Mouse (Mus musculus) stomach, embryonic 14.5 days (tissue): ENCODE data around the gene Pxk. TPM values are rescaled to one million over a fixed set of nuclear protein-coding genes. Genes with fewer than 3 reads are reported as not detected.

Source experiments
- ATAC-seq: fragments of 200-750 bp; cut with Nextera tagmentation; 2 replicates; pipeline ENCODE4 v1.8.0; 2017; ENCODE audit warnings: low read depth, moderate TSS enrichment; ENCODE audit not compliant: insufficient number of reproducible peaks, insufficient read depth, low FRiP score
- H3K27ac ChIP-seq: fragments of 300-500 bp; sonication (generic); 2 replicates; pipeline ENCODE4 v1.5.1; 2014; ENCODE audit warnings: mild to moderate bottlenecking, low read length, moderate library complexity, mixed read lengths
- H3K27me3 ChIP-seq: fragments of 300-500 bp; sonication (generic); 2 replicates; pipeline ENCODE4 v1.6.1; 2014; ENCODE audit warnings: low read length, control low read depth, mixed read lengths; ENCODE audit not compliant: control insufficient read depth, insufficient read depth
- H3K36me3 ChIP-seq: fragments of 300-500 bp; sonication (generic); 2 replicates; pipeline ENCODE4 v1.6.1; 2014; ENCODE audit warnings: mild to moderate bottlenecking, control low read depth, low read length, moderate library complexity, mixed read lengths; ENCODE audit not compliant: control insufficient read depth, insufficient read depth
- H3K4me1 ChIP-seq: fragments of 300-500 bp; sonication (generic); 2 replicates; pipeline ENCODE4 v1.6.1; 2014; ENCODE audit warnings: low read length, control low read depth, mixed read lengths; ENCODE audit not compliant: control insufficient read depth, insufficient read depth
- H3K4me2 ChIP-seq: fragments of 300-500 bp; sonication (generic); replicated peaks from 2 replicates; pipeline ENCODE4 v1.6.1; 2014; ENCODE audit warnings: low read depth, low read length, control low read depth
- H3K4me3 ChIP-seq: fragments of 300-500 bp; sonication (generic); 2 replicates; pipeline ENCODE4 v1.5.1; 2014; ENCODE audit warnings: low read depth, low read length, control low read depth
- H3K9ac ChIP-seq: fragments of 300-500 bp; sonication (generic); replicated peaks from 2 replicates; pipeline ENCODE4 v1.6.1; 2014; ENCODE audit warnings: low read depth, mild to moderate bottlenecking, control low read depth, low read length, moderate library complexity, mixed read lengths
- H3K9me3 ChIP-seq: fragments of 300-500 bp; sonication (generic); 2 replicates; pipeline ENCODE4 v1.6.1; 2016; ENCODE audit warnings: low read depth, low read length, control low read depth; ENCODE audit not compliant: control insufficient read depth
- WGBS: fragments of 180-500 bp; shearing (Covaris S2); extraction: QIAGEN DNeasy Blood & Tissue Kit; methylation state at CpG from one replicate; pipeline ENCODE4 v1.1.7; 2014; 5-methylcytosine and 5-hydroxymethylcytosine counted together
- polyA plus RNA-seq: library from polyadenylated mRNA; unstranded; fragments of >200 nt; fragmentation: Nextera tagmentation; extraction: Ambion mirVana; gene quantifications from 2 replicates; pipeline ENCODE4 v1.2.1, GENCODE M21; 2014

The Pxk gene
- polyA plus RNA-seq, 1 experiment from 2014 or later: 47.2 TPM

DNA sequence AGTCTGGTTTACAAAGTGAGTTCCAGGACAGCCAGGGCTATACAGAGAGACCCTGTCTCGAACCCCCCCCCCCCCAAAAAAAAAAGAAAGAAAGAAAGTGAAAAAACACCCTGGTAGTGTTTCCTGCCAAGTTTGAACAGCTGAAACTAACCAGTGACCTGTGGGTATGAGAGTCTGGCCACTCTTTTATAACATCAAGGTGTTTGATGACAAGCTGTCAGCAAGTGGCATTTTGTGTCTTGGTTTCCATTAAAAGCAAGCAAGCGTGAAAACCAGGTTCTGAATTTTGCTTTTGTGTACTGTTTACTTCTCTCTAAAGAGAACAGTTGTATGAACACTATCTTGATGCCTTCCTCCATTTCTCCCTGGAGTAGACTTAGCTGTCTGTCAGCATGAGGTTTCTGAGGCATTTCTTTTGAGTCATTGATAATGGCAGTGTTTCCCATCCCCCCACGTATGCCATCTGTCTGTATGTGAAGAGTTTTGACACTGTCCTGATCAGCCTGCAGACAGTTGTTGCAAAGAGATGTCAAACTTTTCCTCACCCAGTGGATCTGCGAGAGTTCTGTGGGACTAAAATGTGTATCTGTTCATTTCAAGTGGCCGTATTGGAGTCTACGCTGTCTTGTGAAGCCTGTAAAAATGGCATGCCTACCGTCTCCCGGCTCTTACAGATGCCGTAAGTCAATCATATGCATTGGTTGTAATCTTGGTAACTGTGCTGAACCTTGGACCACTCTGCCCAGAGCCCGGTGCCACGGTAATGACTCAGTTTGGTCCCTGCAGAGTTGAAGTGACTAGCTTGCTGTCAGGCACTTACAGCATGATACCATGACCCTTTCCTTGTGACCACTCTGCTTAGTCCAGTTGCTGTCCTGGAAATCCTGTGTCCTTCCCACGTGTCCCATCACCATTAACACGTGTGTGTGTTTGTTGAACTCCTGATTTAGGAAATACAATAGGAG is 47.9 kb downstream of the Pxk start:
- Histone ChIP-seq H3K4me2 (no peak overlapping the region), H3K4me3 (no peak overlapping the region), H3K36me3 (peaks cover 18% of the 10 kb centered on the region), H3K27me3 (no peaks in the 10 kb centered on the region), H3K27ac (no peak overlapping the region), H3K9ac (no peak overlapping the region), H3K4me1 (no peaks in the 10 kb centered on the region), H3K9me3 (no peaks in the 10 kb centered on the region)
- WGBS: 89% methylated on average over 13 of the region's 13 CpGs
- ATAC-seq: no peak

DNA sequence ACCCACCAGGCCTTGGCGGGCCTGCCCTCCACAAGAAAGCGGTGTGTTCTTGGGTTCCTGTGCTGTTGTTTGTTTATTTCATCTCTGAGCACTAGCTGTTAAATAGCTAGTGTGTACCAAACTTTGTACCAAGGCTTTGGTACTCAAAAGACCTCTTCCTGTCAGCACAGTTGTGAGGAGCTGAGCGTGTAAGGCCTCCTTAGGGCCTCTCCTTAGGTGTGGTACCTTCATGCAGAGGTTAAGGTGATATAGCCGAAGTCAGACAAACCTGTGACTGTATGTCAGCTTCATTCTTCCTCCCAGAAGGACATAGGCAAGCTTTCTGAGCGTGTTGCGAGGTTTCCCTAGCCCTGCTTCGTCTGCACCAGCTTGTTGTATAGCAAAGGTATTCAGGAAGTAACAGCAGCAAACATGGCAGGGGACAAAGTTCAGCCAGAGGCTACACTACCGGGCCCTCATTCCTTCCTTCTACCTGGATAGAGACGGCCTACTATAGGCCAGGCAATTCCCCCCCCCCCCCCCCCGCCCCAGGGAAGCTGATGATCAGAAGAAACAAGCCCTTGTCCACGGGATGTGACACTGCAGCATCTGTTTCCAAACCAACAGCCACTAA is 48.7 kb downstream of the Pxk start:
- 0 out of 2 replicates have a peak, but pooled peaks have one; percentile 69 for ATAC-seq
- H3K4me2 ChIP-seq: no peak overlapping the region
- H3K4me3 ChIP-seq: no peak overlapping the region
- H3K9ac ChIP-seq: no peak overlapping the region
- H3K27me3 ChIP-seq: no peaks in the 10 kb centered on the region
- H3K9me3 ChIP-seq: no peaks in the 10 kb centered on the region
- WGBS: 79% methylated on average over 10 of the region's 11 CpGs
- no peaks in the 10 kb centered on the region for H3K4me1 ChIP-seq
- peaks cover 19% of the 10 kb centered on the region for H3K36me3 ChIP-seq
- H3K27ac ChIP-seq: no peak overlapping the region

DNA sequence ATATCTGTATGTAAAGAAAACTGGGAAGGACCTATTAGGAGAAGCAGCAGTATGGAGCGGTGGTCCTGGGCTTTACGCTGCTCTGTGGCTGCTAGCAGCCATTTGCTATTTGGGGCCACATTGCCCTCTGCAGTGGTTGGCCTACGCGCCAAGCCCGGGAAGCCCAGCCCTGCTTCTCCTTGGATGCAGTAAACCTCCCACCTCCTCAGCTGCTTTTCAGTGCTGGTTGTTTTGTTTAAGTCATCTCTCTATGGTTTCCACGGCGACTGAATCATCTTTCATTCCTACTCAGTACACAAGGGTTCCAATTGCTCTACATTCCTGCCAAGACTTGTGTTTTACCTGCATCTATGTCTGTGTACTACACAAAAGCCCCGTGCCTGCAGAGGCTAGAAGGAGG is 50.8 kb downstream of the Pxk start:
- Histone ChIP-seq H3K9me3 (no peaks in the 10 kb centered on the region), H3K4me2 (no peak overlapping the region), H3K4me3 (no peak overlapping the region), H3K36me3 (peaks cover 22% of the 10 kb centered on the region), H3K27ac (no peak overlapping the region), H3K27me3 (no peaks in the 10 kb centered on the region), H3K4me1 (no peaks in the 10 kb centered on the region), H3K9ac (no peak overlapping the region)
- 80% methylated on average over 8 of the region's 8 CpGs for WGBS
- no peak for ATAC-seq

DNA sequence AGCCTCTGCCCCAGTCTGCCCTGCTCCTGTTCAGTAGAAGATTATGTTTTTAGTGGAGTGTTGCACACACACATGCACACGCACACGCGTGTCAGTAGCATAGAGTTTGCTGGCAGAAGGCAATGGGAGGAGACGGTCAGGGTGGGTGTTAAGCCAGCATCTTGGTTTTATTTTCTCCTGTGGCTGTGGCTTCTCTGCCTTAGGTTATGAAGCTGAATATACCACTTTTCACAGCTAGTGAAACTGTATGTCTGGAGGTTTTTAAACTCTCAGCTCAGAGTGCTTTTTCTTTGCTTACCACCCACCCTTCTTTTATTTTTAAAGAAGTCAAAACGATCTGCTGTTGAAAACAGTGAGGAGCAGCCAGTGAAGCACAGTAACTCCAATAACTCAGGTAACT is 53.7 kb downstream of the Pxk start:
- Histone ChIP-seq H3K9ac (no peak overlapping the region), H3K27me3 (no peaks in the 10 kb centered on the region), H3K4me2 (no peak overlapping the region), H3K27ac (no peak overlapping the region), H3K4me1 (no peaks in the 10 kb centered on the region), H3K9me3 (no peaks in the 10 kb centered on the region), H3K36me3 (peaks cover 14% of the 10 kb centered on the region), H3K4me3 (no peak overlapping the region)
- ATAC-seq: no peak
- WGBS: 94% methylated on average over 5 of the region's 5 CpGs

DNA sequence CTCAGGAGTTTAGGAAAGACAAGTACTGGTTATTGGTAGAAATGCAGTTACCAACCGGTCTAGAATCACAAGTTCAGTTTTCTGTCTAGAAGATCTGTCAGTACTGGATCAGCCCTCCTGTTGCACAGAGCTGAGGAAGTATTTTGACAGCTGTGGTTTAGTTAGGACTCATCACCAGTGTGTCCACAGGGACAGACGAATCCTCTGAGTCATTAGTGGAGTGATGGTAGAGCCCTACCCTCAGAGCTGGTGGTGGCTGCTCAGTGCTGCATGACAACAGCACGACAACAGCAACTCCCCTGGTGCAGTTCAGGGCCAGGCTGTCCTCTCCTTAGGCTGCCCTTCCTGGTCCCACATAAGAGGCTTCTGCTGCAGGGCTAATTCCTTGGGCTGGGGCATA is 56.1 kb downstream of the Pxk start:
- H3K4me1 ChIP-seq: no peaks in the 10 kb centered on the region
- no peaks in the 10 kb centered on the region for H3K9me3 ChIP-seq
- H3K9ac ChIP-seq: no peak overlapping the region
- no peaks in the 10 kb centered on the region for H3K27me3 ChIP-seq
- no peak for ATAC-seq
- H3K27ac ChIP-seq: no peak overlapping the region
- 86% methylated on average over 3 of the region's 3 CpGs for WGBS
- no peak overlapping the region for H3K4me3 ChIP-seq
- no peak overlapping the region for H3K4me2 ChIP-seq
- H3K36me3 ChIP-seq: peaks cover 14% of the 10 kb centered on the region

DNA sequence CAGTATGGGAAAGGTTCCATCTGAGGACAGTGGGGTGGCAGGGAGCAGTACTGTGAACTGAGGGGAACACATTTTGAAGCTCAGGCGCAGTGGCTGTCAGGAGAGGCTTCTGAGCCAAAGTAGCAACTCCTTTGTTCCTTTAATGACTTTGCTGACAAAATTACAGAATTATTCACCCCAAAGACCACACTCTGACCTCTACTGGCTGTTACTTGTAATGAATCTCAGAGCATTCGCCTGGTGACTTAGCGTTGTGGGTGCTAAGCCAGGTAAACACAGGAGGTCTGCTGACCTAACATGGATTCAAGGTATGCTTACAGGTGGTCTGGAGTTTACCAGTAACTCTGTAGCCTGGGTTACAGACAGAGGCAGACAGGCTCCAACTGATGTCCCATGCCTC is 58.9 kb downstream of the Pxk start:
- H3K27me3 ChIP-seq: no peaks in the 10 kb centered on the region
- no peaks in the 10 kb centered on the region for H3K4me1 ChIP-seq
- H3K4me3 ChIP-seq: no peak overlapping the region
- H3K9me3 ChIP-seq: no peaks in the 10 kb centered on the region
- ATAC-seq: no peak
- H3K9ac ChIP-seq: no peak overlapping the region
- H3K4me2 ChIP-seq: no peak overlapping the region
- H3K36me3 ChIP-seq: peaks cover 6% of the 10 kb centered on the region
- H3K27ac ChIP-seq: no peak overlapping the region
- WGBS: 32% methylated on average over 3 of the region's 3 CpGs

DNA sequence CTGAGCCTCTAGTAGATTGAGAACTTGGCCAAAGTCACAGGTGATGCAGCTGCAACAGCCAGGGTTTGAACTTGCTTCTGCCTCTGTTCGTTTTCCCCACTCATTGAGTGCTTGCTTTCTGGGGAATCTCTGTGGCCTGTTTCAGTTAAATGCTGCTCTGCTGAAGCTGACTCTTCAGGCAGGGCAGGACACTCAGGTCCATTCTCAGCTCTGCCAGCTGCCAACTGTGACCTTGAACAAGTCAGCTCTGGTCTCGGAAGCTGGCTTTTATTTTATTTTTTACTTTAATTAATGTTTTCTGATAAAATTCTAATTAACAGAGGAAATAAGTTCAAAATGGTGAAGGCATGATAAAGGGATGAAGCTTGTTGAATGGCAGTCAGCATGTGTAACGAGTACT is 60.7 kb downstream of the Pxk start:
- H3K27me3 ChIP-seq: no peaks in the 10 kb centered on the region
- no peak for ATAC-seq
- WGBS: 87% methylated on average over 3 of the region's 3 CpGs
- H3K9me3 ChIP-seq: no peaks in the 10 kb centered on the region
- no peak overlapping the region for H3K4me2 ChIP-seq
- H3K4me1 ChIP-seq: no peaks in the 10 kb centered on the region
- no peak overlapping the region for H3K27ac ChIP-seq
- H3K9ac ChIP-seq: no peak overlapping the region
- no peak overlapping the region for H3K4me3 ChIP-seq
- H3K36me3 ChIP-seq: peaks cover 17% of the 10 kb centered on the region

DNA sequence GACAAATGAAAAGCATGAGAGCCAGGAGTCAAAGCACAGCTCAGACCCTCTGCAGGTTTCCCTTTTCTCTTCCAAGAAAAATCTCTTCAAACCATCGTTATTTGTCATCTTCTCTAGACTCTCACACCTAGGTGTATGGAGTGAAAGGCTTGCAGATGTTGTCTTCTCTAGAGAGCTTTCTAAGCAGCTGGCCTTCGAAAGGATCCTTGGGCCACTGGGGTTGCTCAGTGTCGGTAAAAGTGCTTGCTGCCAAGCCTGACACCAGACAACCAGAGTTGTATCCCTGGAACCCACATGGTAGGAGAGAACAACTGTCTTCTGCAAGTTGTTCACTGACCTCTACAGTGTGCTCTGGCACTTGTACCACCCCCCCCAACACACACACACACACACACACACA is 61.1 kb downstream of the Pxk start:
- Histone ChIP-seq H3K9me3 (no peaks in the 10 kb centered on the region), H3K27ac (no peak overlapping the region), H3K27me3 (no peaks in the 10 kb centered on the region), H3K4me3 (no peak overlapping the region), H3K4me1 (no peaks in the 10 kb centered on the region), H3K9ac (no peak overlapping the region), H3K4me2 (no peak overlapping the region), H3K36me3 (peaks cover 21% of the 10 kb centered on the region)
- 82% methylated on average over 3 of the region's 3 CpGs for WGBS
- ATAC-seq: no peak
